Mouse (Mus musculus) embryonic facial prominence, embryonic 10.5 days (tissue): ENCODE measurements at regions not wholly inside any gene's neighbourhood (a gene's known extent, or its start where the extent isn't known, plus 50 kb on each side); places are given as distances from the start of the nearest gene placed in this dataset.

Experiments used
- DNase-seq: peaks from one replicate; pipeline ENCODE4 v3.0.0-alpha.2; 2017; ENCODE audit warnings: low spot score
- H3K27ac ChIP-seq: fragments of 300-500 bp; sonication (generic); replicated peaks from 2 replicates; pipeline ENCODE4 v1.5.1; 2016; ENCODE audit warnings: mild to moderate bottlenecking
- H3K27me3 ChIP-seq: fragments of 300-500 bp; sonication (generic); replicated peaks from 2 replicates; pipeline ENCODE4 v1.6.1; 2016; ENCODE audit warnings: low read depth, mild to moderate bottlenecking; ENCODE audit not compliant: poor library complexity, severe bottlenecking
- H3K36me3 ChIP-seq: fragments of 300-500 bp; sonication (generic); replicated peaks from 2 replicates; pipeline ENCODE4 v1.6.1; 2016; ENCODE audit warnings: mild to moderate bottlenecking, moderate library complexity
- H3K4me1 ChIP-seq: fragments of 300-500 bp; sonication (generic); 2 replicates; pipeline ENCODE4 v1.6.1; 2016
- H3K4me3 ChIP-seq: fragments of 300-500 bp; sonication (generic); 2 replicates; pipeline ENCODE4 v1.5.1; 2016; ENCODE audit warnings: mild to moderate bottlenecking, moderate library complexity
- H3K9me3 ChIP-seq: fragments of 300-500 bp; sonication (generic); 2 replicates; pipeline ENCODE4 v1.6.1; 2016; ENCODE audit warnings: mild to moderate bottlenecking
- WGBS: fragments of 180-500 bp; shearing (Covaris S2); methylation state at CpG from one replicate; pipeline ENCODE4 v1.1.7; 2016; 5-methylcytosine and 5-hydroxymethylcytosine counted together

- no peak for DNase-seq
- no peak overlapping the region for H3K27ac ChIP-seq
- no peaks in the 10 kb centered on the region for H3K36me3 ChIP-seq
- no peak overlapping the region for H3K4me3 ChIP-seq
- H3K27me3 ChIP-seq, result 0 out of 2 replicates have a peak, but pooled peaks cover 1% of the 10 kb centered on the region
- WGBS, result 66% methylated on average over 3 of the region's 3 CpGs
- H3K9me3 ChIP-seq, result peaks cover 7% of the 10 kb centered on the region; the same call in 1 of the 2 replicates
- peaks cover 15% of the 10 kb centered on the region for H3K4me1 ChIP-seq
These were observed 65.8 kb upstream of the Shisa3 start for GRCm38 (mm10) chr5:67541867-67542266.

GRCm38 (mm10) chr5:67544028-67544589, 63.6 kb upstream of the Shisa3 start:
- H3K9me3 ChIP-seq, result peaks cover 7% of the 10 kb centered on the region; the same call in 1 of the 2 replicates
- H3K4me1 ChIP-seq, result peaks cover 15% of the 10 kb centered on the region
- 57% methylated on average over 9 of the region's 9 CpGs for WGBS
- H3K4me3 ChIP-seq, result no peak overlapping the region
- no peaks in the 10 kb centered on the region for H3K36me3 ChIP-seq
- DNase-seq, result no peak
- no peaks in the 10 kb centered on the region for H3K27me3 ChIP-seq
- no peak overlapping the region for H3K27ac ChIP-seq

GRCm38 (mm10) chr5:67550257-67550656, 57.4 kb upstream of the Shisa3 start:
- no peak for DNase-seq
- WGBS, result 91% methylated on average over 6 of the region's 6 CpGs

GRCm38 (mm10) chr5:67551668-67552390, 55.9 kb upstream of the Shisa3 start:
- H3K36me3 ChIP-seq, result no peaks in the 10 kb centered on the region
- H3K4me1 ChIP-seq, result no peaks in the 10 kb centered on the region
- DNase-seq, result no peak
- 86% methylated on average over 6 of the region's 6 CpGs for WGBS
- no peaks in the 10 kb centered on the region for H3K9me3 ChIP-seq
- no peaks in the 10 kb centered on the region for H3K27me3 ChIP-seq
- H3K27ac ChIP-seq, result no peak overlapping the region
- no peak overlapping the region for H3K4me3 ChIP-seq

More at GRCm38 (mm10) chr5:67550257-67550656, 57.4 kb upstream of the Shisa3 start:
- Histone ChIP-seq H3K4me1 (no peaks in the 10 kb centered on the region), H3K27ac (no peak overlapping the region), H3K27me3 (no peaks in the 10 kb centered on the region), H3K9me3 (peaks cover 7% of the 10 kb centered on the region; the same call in 1 of the 2 replicates), H3K4me3 (no peak overlapping the region), H3K36me3 (no peaks in the 10 kb centered on the region)

GRCm38 (mm10) chr5:67552865-67553264, 54.8 kb upstream of the Shisa3 start:
- no peaks in the 10 kb centered on the region for H3K4me1 ChIP-seq
- WGBS, result 93% methylated on average over 2 of the region's 2 CpGs
- no peaks in the 10 kb centered on the region for H3K9me3 ChIP-seq
- no peak overlapping the region for H3K4me3 ChIP-seq
- no peaks in the 10 kb centered on the region for H3K36me3 ChIP-seq
- H3K27me3 ChIP-seq, result no peaks in the 10 kb centered on the region
- DNase-seq, result no peak
- H3K27ac ChIP-seq, result no peak overlapping the region
